Mouse (Mus musculus): Measurements from ENCODE around the gene Myh7b. TPM values are rescaled to one million over a fixed set of nuclear protein-coding genes. Genes with fewer than 3 reads are reported as not detected.

Gene Myh7b
- polyA plus RNA-seq, 1 experiment = not detected

DNA sequence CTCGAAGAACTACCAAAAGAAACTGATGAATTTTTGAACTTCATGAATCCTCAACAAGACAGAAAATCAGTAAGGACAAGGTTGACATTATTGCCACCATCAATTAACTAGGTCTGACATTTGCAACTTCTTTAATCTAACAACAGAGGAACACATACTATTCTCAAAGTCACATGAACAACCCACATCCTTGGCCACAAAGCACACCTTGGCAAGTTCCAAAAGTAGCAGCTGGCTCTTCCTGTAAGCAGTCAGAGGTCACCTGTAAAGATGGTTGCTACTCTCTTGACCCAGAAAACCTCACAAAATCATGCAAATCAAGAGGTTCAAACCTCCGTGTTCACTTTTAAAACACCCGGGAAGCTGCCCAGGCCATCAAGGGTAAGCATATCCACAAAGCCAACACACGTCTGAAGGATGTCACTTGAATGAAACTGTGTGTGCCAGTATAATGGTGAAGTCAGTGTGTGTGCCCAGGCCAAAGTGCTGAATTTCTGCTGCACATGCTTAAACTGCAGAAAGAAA is 68.6 kb downstream of the Myh7b start:
- 67% methylated on average over 4 of the region's 4 CpGs for WGBS
- TF ChIP-seq POLR2A (IDR thresholded peaks at IDR 0.05; ENCODE audit: insufficient read depth, low read depth, low read length) (no peak), CTCF (IDR thresholded peaks at IDR 0.05; ENCODE audit: insufficient read depth, low read depth, low read length) (no peak)
- peaks cover 2% of the 10 kb centered on the region; the same call in 1 of the 2 replicates for H3K4me1 ChIP-seq (ENCODE audit: control insufficient read depth, insufficient read depth, low read length)
- H3K4me3 ChIP-seq (ENCODE audit: insufficient read depth, low read depth, low read length) = no peak overlapping the region
- no peak overlapping the region for H3K27ac ChIP-seq (ENCODE audit: insufficient read depth, low read depth, low read length)

GRCm38 (mm10) chr2:155680591-155680990 is 69.6 kb downstream of the Myh7b start:
- TF ChIP-seq CTCF (IDR thresholded peaks at IDR 0.05; ENCODE audit: insufficient read depth, low read depth, low read length) (no peak), POLR2A (IDR thresholded peaks at IDR 0.05; ENCODE audit: insufficient read depth, low read depth, low read length) (no peak)
- Histone ChIP-seq H3K4me3 (ENCODE audit: insufficient read depth, low read depth, low read length) (no peak overlapping the region), H3K27ac (ENCODE audit: insufficient read depth, low read depth, low read length) (no peak overlapping the region), H3K4me1 (ENCODE audit: control insufficient read depth, insufficient read depth, low read length) (peaks cover 2% of the 10 kb centered on the region; the same call in 1 of the 2 replicates)
- WGBS = 59% methylated on average over 5 of the region's 5 CpGs

GRCm38 (mm10) chr2:155681194-155681593 is 70.2 kb downstream of the Myh7b start:
- TF ChIP-seq POLR2A (IDR thresholded peaks at IDR 0.05; ENCODE audit: insufficient read depth, low read depth, low read length) (no peak), CTCF (IDR thresholded peaks at IDR 0.05; ENCODE audit: insufficient read depth, low read depth, low read length) (no peak)
- H3K4me1 ChIP-seq (ENCODE audit: control insufficient read depth, insufficient read depth, low read length) = peaks cover 2% of the 10 kb centered on the region; the same call in 1 of the 2 replicates
- 79% methylated on average over 8 of the region's 8 CpGs for WGBS

GRCm38 (mm10) chr2:155681874-155682273 is 70.9 kb downstream of the Myh7b start:
- H3K4me1 ChIP-seq (ENCODE audit: control insufficient read depth, insufficient read depth, low read length) = peaks cover 4% of the 10 kb centered on the region; the same call in 1 of the 2 replicates
- TF ChIP-seq POLR2A (IDR thresholded peaks at IDR 0.05; ENCODE audit: insufficient read depth, low read depth, low read length) (no peak), CTCF (IDR thresholded peaks at IDR 0.05; ENCODE audit: insufficient read depth, low read depth, low read length) (no peak)
- no peak overlapping the region for H3K4me3 ChIP-seq (ENCODE audit: insufficient read depth, low read depth, low read length)
- no peak overlapping the region for H3K27ac ChIP-seq (ENCODE audit: insufficient read depth, low read depth, low read length)
- WGBS = 83% methylated on average over 2 of the region's 2 CpGs

More at GRCm38 (mm10) chr2:155681194-155681593, 70.2 kb downstream of the Myh7b start:
- Histone ChIP-seq H3K4me3 (ENCODE audit: insufficient read depth, low read depth, low read length) (no peak overlapping the region), H3K27ac (ENCODE audit: insufficient read depth, low read depth, low read length) (no peak overlapping the region)

DNA sequence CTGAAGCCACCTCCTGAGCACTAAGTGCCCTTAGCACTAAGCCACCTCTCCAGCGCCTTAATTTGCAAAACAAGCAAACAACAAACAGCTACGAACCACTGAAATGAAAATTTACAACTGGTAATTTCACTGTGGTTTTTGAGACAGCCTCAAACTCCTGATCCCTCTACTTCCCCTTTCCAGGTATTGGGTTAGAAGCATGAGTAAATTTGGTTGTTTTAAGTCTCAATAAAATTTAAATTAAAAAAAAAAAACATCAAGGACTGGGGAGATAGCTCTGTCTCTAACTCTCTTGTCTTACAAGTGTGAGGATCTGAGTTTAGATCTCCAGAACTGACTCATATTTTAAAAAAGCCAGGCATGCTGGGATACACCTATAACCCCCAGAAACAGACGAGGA is 72.1 kb downstream of the Myh7b start:
- WGBS = 47% methylated on average over 3 of the region's 3 CpGs
- Histone ChIP-seq H3K27ac (ENCODE audit: insufficient read depth, low read depth, low read length) (no peak overlapping the region), H3K4me1 (ENCODE audit: control insufficient read depth, insufficient read depth, low read length) (0 out of 2 replicates have a peak, but pooled peaks cover 9% of the 10 kb centered on the region), H3K4me3 (ENCODE audit: insufficient read depth, low read depth, low read length) (no peak overlapping the region)
- TF ChIP-seq POLR2A (IDR thresholded peaks at IDR 0.05; ENCODE audit: insufficient read depth, low read depth, low read length) (no peak), CTCF (IDR thresholded peaks at IDR 0.05; ENCODE audit: insufficient read depth, low read depth, low read length) (no peak)

DNA sequence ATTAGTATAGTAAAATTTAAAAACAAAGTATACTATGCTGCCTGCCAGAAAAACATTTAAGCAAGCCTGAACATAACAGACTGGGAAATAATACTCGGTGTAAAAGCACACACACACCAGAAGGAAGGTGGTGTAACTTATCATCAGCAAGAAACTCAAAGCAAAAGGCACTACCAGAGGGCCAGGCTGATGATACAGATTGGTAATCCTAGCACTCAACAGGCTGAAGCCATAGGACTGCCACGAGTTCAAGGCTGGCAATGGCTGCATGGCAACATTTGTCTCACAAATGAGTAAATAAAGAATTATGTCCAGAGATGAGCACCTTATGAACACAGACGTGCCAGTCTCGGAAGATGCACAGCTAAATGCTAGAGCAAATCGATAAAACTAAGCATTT is 72.8 kb downstream of the Myh7b start:
- H3K4me3 ChIP-seq (ENCODE audit: insufficient read depth, low read depth, low read length) = no peak overlapping the region
- H3K27ac ChIP-seq (ENCODE audit: insufficient read depth, low read depth, low read length) = no peak overlapping the region
- 89% methylated on average over 5 of the region's 5 CpGs for WGBS
- H3K4me1 ChIP-seq (ENCODE audit: control insufficient read depth, insufficient read depth, low read length) = 0 out of 2 replicates have a peak, but pooled peaks cover 9% of the 10 kb centered on the region
- TF ChIP-seq CTCF (IDR thresholded peaks at IDR 0.05; ENCODE audit: insufficient read depth, low read depth, low read length) (no peak), POLR2A (IDR thresholded peaks at IDR 0.05; ENCODE audit: insufficient read depth, low read depth, low read length) (no peak)

Other genes with a start within 250 kb of the Myh7b start
- gene Trp53inp2, start 230.2 kb upstream of the Myh7b start, polyA plus RNA-seq (2012; ENCODE audit: insufficient read depth, insufficient read length, low replicate concordance, missing spikeins) = 154 TPM in 1 of 2 replicates, not detected in the other
- 44.1 TPM in 1 of 2 replicates, not detected in the other for gene Ncoa6, start 137.3 kb upstream of the Myh7b start, polyA plus RNA-seq (2012; ENCODE audit: insufficient read depth, insufficient read length, low replicate concordance, missing spikeins)
- gene Acss2, start 93.3 kb upstream of the Myh7b start, polyA plus RNA-seq (2012; ENCODE audit: insufficient read depth, insufficient read length, low replicate concordance, missing spikeins) = not detected in 2 replicates
- gene Ggt7, start 93.0 kb upstream of the Myh7b start, polyA plus RNA-seq (2012; ENCODE audit: insufficient read depth, insufficient read length, low replicate concordance, missing spikeins) = not detected in 2 replicates
- not detected in 2 replicates for gene Gss, start 18.4 kb upstream of the Myh7b start, polyA plus RNA-seq (2012; ENCODE audit: insufficient read depth, insufficient read length, low replicate concordance, missing spikeins)
- gene Trpc4ap, start 81.2 kb downstream of the Myh7b start, polyA plus RNA-seq (2012; ENCODE audit: insufficient read depth, insufficient read length, low replicate concordance, missing spikeins) = 364 TPM in 1 of 2 replicates, not detected in the other
- not detected in 2 replicates for gene Edem2, start 118.3 kb downstream of the Myh7b start, polyA plus RNA-seq (2012; ENCODE audit: insufficient read depth, insufficient read length, low replicate concordance, missing spikeins)
- not detected in 2 replicates for gene Gm17581, start 124.7 kb downstream of the Myh7b start, polyA plus RNA-seq (2012; ENCODE audit: insufficient read depth, insufficient read length, low replicate concordance, missing spikeins)
- gene Procr, start 139.9 kb downstream of the Myh7b start, polyA plus RNA-seq (2012; ENCODE audit: insufficient read depth, insufficient read length, low replicate concordance, missing spikeins) = not detected in 2 replicates
- not detected in 2 replicates for gene Mmp24, start 164.1 kb downstream of the Myh7b start, polyA plus RNA-seq (2012; ENCODE audit: insufficient read depth, insufficient read length, low replicate concordance, missing spikeins)
- gene BC029722, start 208.2 kb downstream of the Myh7b start, polyA plus RNA-seq (2012; ENCODE audit: insufficient read depth, insufficient read length, low replicate concordance, missing spikeins) = not detected in 2 replicates
- not detected in 2 replicates for gene Eif6, start 215.7 kb downstream of the Myh7b start, polyA plus RNA-seq (2012; ENCODE audit: insufficient read depth, insufficient read length, low replicate concordance, missing spikeins)
- gene Fam83c, start 223.6 kb downstream of the Myh7b start, polyA plus RNA-seq (2012; ENCODE audit: insufficient read depth, insufficient read length, low replicate concordance, missing spikeins) = not detected in 2 replicates